Mouse (Mus musculus) lung, postnatal 14 days (tissue): ENCODE measurements at regions not wholly inside any gene's neighbourhood (a gene's known extent, or its start where the extent isn't known, plus 50 kb on each side); places are given as distances from the start of the nearest gene placed in this dataset.

Experiments used
- DNase-seq: peaks from one replicate; pipeline ENCODE4 v3.0.0; 2021

- DNase-seq: no peak
These were observed 617.3 kb downstream of the Bcl11a start for GRCm38 (mm10) chr11:24695010-24695720.

- no peak for DNase-seq
These were observed 618.7 kb downstream of the Bcl11a start for GRCm38 (mm10) chr11:24696561-24696960.

- no peak for DNase-seq
These were observed 630.9 kb downstream of the Bcl11a start for GRCm38 (mm10) chr11:24708790-24709189.

- DNase-seq: no peak
These were observed 638.9 kb downstream of the Bcl11a start for GRCm38 (mm10) chr11:24716539-24717287.

- DNase-seq: no peak
These were observed 646.5 kb downstream of the Bcl11a start for GRCm38 (mm10) chr11:24724259-24724937.

GRCm38 (mm10) chr11:24726331-24726730, 648.5 kb downstream of the Bcl11a start:
- DNase-seq: no peak

GRCm38 (mm10) chr11:24727404-24727803, 649.5 kb downstream of the Bcl11a start:
- no peak for DNase-seq

GRCm38 (mm10) chr11:24731431-24731830, 653.6 kb downstream of the Bcl11a start:
- DNase-seq: no peak

GRCm38 (mm10) chr11:24739710-24740255, 661.9 kb downstream of the Bcl11a start:
- no peak for DNase-seq

- no peak for DNase-seq
These were observed 662.6 kb downstream of the Bcl11a start for GRCm38 (mm10) chr11:24740466-24740865.

GRCm38 (mm10) chr11:24742561-24742960, 664.7 kb downstream of the Bcl11a start:
- no peak for DNase-seq

- no peak for DNase-seq
These were observed 665.6 kb downstream of the Bcl11a start for GRCm38 (mm10) chr11:24743439-24743838.

- DNase-seq: no peak
These were observed 668.0 kb downstream of the Bcl11a start for GRCm38 (mm10) chr11:24745841-24746240.

GRCm38 (mm10) chr11:24750144-24750779, 672.4 kb downstream of the Bcl11a start:
- DNase-seq: no peak

- no peak for DNase-seq
These were observed 680.3 kb downstream of the Bcl11a start for GRCm38 (mm10) chr11:24758130-24758529.

- DNase-seq: no peak
These were observed 705.6 kb downstream of the Bcl11a start for GRCm38 (mm10) chr11:24783470-24783869.

- DNase-seq: no peak
These were observed 711.3 kb downstream of the Bcl11a start for GRCm38 (mm10) chr11:24789120-24789519.

GRCm38 (mm10) chr11:24795510-24796211, 717.8 kb downstream of the Bcl11a start:
- DNase-seq: no peak

GRCm38 (mm10) chr11:24804623-24805023, 726.8 kb downstream of the Bcl11a start:
- no peak for DNase-seq

- DNase-seq: no peak
These were observed 751.9 kb downstream of the Bcl11a start for GRCm38 (mm10) chr11:24829578-24830401.

GRCm38 (mm10) chr11:24830484-24830883, 752.6 kb downstream of the Bcl11a start:
- DNase-seq: no peak
